Mouse (Mus musculus): ENCODE measurements around the gene Fam71b. TPM values are rescaled to one million over a fixed set of nuclear protein-coding genes. Genes with fewer than 3 reads are reported as not detected.
"Not testable (repeated sequence)": the region's sequence is repeated elsewhere in the genome, so short reads cannot be mapped to it uniquely, and the experiment has no call there.

Fam71b gene
- polyA plus RNA-seq, 2 experiments from 2014 or later = 0.28 TPM; not detected in 1

DNA sequence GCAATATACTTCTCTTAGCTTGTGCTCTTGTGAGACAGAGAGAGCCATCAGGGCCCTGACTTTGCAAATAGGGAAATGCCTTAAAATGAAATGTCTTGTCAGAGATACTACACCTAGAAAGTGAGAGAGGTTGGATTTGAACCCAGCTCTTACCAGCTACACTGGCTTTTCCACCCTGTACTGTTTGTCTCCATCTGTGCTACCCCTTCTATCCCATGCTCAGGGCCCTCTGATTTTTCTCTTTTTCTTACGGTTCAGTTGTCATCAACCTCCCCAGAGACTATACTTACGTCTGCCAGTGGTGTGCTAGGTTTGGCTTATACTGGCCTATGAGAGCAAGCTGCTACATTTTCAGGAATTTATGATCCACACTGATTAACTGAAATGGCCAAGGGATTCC, 11.4 kb upstream of the Fam71b start:
- no peak for ATAC-seq

DNA sequence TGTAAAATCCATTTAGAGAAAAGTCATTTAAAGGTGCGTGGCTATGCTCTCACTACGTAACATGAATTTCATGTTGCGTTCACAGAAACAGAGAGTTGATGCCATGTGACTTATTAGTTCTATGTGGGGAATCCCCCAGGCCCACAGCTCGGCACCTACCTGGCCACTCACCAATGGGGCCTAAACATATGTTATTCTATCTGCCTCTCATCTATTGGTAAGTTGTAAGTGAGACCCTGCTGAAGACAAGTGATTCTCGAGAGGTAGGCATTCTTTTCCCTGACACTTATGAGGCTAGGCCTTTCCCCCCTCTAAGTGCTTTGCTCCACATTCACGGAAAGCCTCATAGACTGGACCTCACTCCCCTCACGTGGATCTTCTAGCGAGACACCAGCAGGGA, 9.8 kb upstream of the Fam71b start:
- ATAC-seq = peak; percentile 49

DNA sequence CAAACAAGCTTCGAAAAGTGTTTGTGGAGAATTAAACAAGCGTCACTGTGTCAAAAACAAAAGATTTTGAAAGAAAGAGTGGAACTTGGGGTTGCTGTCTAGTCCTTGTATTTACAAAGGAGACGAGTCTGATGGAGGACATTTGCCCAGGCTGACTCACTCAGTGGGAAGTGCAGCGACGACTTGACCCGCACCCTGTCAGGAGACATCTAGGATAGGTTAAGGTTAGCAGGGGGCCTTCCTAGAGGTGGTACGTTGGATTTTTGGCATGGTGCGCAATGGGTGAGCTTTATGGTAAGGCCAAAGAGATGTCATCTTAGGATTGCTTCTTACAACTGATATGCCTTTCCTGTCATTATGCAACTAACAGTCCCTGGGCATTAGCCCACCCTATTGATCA, 9.3 kb upstream of the Fam71b start:
- no peak for ATAC-seq

DNA sequence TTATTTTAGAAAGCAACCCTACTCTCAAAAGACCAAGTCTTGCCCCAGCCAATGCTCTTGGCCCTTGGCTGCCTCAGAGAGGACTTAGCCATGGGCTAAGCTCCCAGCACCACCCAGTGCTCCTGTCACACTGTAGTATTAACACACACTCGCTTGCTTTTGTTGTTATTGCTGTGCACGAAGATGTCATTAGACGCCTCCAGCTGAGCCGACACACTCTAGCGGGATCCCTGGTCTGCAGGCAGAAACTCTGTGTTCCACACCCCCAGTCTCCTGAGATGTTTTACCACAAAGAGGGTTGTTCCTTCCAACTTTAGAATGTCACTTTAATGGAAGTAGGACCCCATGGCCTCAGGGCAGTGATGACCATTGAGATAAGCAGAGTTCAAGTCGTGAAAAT, 7.9 kb upstream of the Fam71b start:
- ATAC-seq = no peak

GRCm38 (mm10) chr11:46389336-46390117, 6.8 kb upstream of the Fam71b start, which contains the start of gene Itk:
Itk (minus strand) TSS chr11:46389515.
- peak; percentile 82 for ATAC-seq

DNA sequence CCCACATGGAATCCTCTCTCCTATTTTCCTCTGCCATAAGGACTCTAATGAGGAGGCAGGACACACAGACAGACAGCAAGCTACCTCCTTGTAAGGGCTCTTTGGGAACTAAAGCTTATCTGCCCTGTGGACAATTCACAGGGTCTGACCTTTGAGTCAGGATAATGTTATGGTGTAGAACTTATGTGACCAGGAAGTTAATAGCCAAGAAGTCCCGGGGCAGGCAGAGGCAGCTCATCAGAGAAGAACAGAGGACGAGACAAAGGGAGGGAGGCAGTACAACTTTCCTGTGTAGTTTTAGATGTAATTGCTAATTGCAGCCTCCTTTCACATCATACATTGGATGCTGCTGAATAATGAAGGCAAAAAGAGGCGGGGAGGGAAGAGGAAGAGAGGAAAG, 5.7 kb upstream of the Fam71b start:
- ATAC-seq = no peak

DNA sequence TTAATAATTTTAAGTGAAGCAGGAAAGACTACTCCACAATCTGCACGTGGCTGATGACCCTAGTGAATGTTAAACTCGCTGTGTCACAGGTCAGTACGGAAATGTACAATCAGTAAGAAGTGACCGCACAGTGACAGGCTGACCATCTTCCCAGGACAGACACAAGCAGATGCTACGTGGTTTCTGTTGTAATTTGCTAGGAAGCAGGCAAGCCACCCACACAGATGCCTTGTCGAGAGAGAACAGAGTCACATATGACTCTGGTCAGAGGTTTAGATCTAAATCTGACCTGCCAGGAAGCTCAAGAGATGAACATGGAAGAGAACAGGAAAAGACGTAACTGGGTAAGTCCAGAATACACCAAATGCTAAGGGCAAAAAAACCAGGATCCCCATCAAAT, 3.5 kb upstream of the Fam71b start:
- no peak for ATAC-seq

DNA sequence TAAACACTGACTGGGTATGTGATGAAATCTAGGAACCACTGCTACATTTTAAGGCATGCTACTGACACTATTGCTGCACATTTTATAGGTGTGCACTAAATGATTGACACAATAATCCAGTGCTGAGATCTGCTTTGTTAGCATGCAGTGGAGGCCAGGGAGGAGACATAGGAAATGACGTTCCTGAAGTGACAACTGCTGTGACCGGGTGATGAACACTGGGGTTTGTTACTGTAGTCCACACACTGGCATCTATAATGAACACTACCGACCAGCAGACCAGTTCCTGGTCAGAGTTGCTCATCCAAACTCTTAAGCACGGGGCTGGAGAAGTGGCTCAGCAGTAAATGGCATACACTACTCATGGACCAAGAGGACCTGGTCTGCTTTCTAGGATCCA, 2.9 kb upstream of the Fam71b start:
- ATAC-seq = no peak

GRCm38 (mm10) chr11:46395088-46395487, 1.3 kb upstream of the Fam71b start:
- ATAC-seq = no peak

DNA sequence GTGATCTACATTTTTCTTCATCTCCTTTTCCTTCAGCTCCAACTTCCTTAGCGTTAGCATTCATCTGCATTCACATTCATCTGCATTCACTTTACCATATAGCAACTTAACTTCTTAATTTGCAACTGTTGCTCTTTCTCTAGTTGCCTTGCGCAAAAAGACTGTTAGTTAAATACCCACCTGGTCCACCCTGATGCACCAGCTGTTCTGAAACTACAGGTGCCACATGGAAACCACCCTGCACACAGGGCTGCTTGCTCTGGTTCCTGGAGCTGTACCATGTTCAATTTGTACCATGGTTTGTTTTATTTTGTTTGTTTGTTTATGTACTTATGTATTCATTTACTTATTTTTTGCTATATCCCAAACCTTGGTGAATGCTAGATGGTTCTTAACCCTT, 661 bp upstream of the Fam71b start:
- no peak for ATAC-seq

DNA sequence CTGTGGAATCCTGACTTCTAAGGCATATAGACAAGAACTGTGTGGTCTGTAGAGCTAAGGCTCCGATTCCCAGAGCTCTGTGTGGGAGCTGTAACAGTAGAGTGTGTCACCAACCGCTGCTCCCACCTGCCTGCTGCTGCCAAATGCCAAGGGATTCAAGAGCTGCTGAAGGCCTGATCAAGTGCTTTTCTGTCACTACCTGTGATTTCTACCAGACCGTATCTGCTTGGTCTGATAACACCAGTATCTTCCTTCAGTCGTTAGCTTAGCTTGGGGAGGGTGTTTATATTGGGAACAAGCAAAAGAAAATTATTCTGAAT, 461 bp downstream of the Fam71b start:
- no peak for ATAC-seq

DNA sequence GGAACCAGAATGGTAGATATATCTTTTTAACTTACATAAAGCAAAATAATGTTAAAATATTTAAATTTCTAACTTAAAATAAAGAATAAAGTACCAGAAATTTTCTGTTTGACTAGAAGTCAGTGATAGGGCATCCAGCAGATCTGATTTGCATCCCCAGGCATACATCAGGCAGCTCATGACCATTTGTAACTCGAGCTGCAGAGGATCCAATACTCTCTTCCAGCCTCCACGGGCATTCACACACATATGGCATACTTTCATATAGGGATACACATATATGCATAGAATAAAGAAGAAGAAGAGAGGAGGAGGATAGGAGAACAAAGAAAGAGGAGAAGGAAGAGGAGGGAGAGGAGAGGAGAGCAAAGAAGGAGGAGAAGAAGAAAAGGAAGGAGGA, 1.5 kb downstream of the Fam71b start:
- ATAC-seq = no peak

DNA sequence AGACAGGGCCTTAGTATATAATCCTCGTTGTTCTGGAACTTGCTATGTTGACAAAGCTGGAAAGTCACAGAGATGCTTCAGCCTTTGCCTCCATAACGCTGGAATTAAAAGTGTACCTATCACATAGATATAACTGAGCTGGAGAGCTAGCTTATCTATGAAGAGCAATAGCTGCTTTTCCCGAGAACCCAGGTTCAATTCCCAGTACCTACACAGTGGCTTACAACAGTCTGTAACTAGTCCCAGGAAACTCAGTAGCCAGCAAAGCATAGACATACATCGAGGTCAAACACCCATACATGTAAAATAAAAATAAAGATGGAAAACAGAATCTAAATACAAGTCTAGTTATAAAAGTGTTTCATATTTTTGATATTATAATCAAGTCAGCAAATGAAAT, 2.1 kb downstream of the Fam71b start:
- no peak for ATAC-seq

- peak; percentile 95 for ATAC-seq
Measured at GRCm38 (mm10) chr11:46398933-46399383, 2.6 kb downstream of the Fam71b start.

GRCm38 (mm10) chr11:46401555-46401954, 5.2 kb downstream of the Fam71b start:
- no peak for ATAC-seq

DNA sequence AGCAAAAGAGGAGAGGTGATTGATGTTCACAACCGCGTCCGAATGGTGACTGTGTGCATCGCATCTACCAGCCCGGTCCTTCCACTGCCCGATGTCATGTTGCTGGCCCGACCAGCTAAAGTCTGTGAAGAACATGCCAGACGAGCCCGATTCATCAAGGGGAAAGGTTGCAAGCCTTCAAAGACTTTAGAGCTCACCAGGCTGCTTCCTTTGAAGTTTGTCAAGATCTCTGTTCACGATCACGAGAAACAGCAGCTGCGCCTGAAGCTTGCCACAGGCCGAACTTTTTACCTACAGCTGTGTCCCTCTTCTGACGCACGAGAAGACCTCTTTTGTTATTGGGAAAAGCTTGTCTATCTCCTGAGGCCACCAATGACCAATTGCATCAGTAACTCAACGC, 8.6 kb downstream of the Fam71b start:
- peak; percentile 83 for ATAC-seq

GRCm38 (mm10) chr11:46406721-46407120, 10.4 kb downstream of the Fam71b start:
- ATAC-seq = no peak

- ATAC-seq = no peak
Measured at GRCm38 (mm10) chr11:46410018-46410563, 13.7 kb downstream of the Fam71b start.

DNA sequence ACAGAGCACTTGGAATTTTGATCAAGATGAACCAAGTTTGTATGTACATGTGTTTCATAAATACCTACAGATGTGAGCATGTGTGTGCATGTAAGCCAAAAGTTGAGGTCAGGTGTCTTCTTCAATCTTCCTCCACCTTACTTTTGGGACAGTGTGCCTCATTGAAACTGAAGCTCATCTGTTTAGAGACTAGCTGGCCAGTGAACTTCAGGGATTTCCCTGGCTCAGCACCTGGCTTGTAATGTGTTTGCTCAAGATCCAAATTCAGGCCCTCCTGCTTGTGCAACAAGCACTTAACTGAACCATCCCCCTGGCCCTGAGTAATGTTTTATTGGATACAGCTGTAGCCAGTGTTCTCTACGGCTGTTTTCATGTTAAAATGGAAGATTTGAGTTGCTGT, 22.1 kb downstream of the Fam71b start:
- no peak for ATAC-seq

GRCm38 (mm10) chr11:46418860-46419259, 22.5 kb downstream of the Fam71b start:
- no peak for ATAC-seq

GRCm38 (mm10) chr11:46421086-46421888, 24.9 kb downstream of the Fam71b start:
- peak; percentile 87 for ATAC-seq

GRCm38 (mm10) chr11:46428131-46428530, 31.8 kb downstream of the Fam71b start:
- ATAC-seq = not testable (repeated sequence)

DNA sequence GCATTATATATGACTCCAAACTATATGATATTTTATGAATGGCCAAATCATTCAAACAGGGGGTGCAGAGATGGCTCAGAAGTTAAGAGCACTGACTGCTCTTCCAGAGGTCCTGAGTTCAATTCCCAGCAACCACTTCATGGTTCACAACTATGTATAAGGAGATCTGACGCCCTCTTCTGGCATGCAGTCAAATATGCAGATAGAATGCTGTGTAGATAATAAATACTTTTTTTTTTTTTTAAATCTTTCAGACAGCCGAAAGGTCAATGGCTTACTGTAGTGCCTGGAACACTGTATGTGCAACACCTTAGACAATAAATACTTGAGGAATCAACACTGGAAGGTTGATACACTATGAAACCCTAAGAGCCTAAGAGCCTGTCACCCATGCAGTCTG, 33.8 kb downstream of the Fam71b start:
- ATAC-seq = no peak

DNA sequence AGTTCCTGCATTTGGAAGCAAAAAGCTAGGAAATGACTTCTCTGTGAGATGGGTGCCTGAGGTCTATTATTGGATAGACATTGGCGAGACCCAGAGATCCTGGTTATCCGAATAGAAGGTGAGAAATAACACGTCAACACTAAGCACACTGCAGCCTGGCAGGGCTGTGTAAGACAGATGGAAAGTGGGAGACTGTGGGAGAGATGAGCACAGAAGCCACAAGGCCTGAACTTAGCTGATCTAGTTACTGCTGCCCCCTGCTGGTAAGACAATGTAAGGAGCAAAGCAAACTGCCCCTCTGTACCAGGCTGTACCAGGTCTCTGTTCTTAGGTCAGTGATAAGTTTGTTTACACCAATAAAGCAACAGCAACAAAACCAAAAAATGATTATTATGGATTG, 34.8 kb downstream of the Fam71b start:
- peak; percentile 97 for ATAC-seq
